Mouse (Mus musculus) left cerebral cortex, adult 9 months (tissue): Measurements from ENCODE around the gene Dll1.

ENCODE experiments used
- DNase-seq, 2 experiments: peaks; one replicate each; pipeline ENCODE4 v3.0.0; 2022; ENCODE audit warnings: low spot score in 2 of 2

Dll1 gene

GRCm38 (mm10) chr17:15329740-15330318 is 46.8 kb downstream of the Dll1 start:
- DNase-seq, result no peak

GRCm38 (mm10) chr17:15327106-15327505 is 49.6 kb downstream of the Dll1 start:
- no peak for DNase-seq

GRCm38 (mm10) chr17:15325976-15326842 is 50.5 kb downstream of the Dll1 start:
- DNase-seq, result no peak

- no peak for DNase-seq
These were observed 53.4 kb downstream of the Dll1 start for GRCm38 (mm10) chr17:15323191-15323834.
